Mouse (Mus musculus) forelimb bud, embryonic 11.5 days (tissue): Measurements from ENCODE around the gene Golph3l.
A peak's percentile ranks its signal among the peaks of the same experiment; 100 is the strongest.

Experiments used
- DNase-seq: peaks from one replicate; pipeline ENCODE4 v3.0.0-alpha.2; 2012; ENCODE audit warnings: low read depth, low spot score

The Golph3l gene

GRCm38 (mm10) chr3:95655437-95655836 is 66.7 kb downstream of the Golph3l start:
- DNase-seq: no peak

GRCm38 (mm10) chr3:95657108-95657507 is 68.4 kb downstream of the Golph3l start:
- no peak for DNase-seq

DNA sequence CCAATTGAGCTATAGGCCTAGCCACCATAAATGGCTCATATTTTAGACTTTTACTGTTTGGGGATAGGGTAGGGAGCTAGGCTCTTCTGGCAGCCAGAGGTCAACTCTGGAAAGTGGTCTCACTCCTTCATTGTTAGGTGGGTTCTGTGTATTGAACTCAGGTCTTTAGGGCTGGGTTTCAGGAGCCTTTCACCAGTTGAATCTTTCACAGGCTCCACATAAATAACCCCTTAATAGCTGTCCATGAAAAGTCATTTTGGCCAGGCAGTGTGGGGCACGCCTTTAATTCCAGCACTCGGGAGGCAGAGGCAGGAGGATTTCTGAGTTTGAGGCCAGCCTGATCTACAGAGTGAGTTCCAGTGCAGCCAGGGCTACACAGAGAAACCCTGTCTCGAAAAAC is 69.0 kb downstream of the Golph3l start:
- no peak for DNase-seq

GRCm38 (mm10) chr3:95658236-95658867 is 69.6 kb downstream of the Golph3l start, which contains the start of gene Mcl1:
Gene Mcl1 (plus strand): TSS chr3:95658788.
- peak; percentile 93 for DNase-seq

DNA sequence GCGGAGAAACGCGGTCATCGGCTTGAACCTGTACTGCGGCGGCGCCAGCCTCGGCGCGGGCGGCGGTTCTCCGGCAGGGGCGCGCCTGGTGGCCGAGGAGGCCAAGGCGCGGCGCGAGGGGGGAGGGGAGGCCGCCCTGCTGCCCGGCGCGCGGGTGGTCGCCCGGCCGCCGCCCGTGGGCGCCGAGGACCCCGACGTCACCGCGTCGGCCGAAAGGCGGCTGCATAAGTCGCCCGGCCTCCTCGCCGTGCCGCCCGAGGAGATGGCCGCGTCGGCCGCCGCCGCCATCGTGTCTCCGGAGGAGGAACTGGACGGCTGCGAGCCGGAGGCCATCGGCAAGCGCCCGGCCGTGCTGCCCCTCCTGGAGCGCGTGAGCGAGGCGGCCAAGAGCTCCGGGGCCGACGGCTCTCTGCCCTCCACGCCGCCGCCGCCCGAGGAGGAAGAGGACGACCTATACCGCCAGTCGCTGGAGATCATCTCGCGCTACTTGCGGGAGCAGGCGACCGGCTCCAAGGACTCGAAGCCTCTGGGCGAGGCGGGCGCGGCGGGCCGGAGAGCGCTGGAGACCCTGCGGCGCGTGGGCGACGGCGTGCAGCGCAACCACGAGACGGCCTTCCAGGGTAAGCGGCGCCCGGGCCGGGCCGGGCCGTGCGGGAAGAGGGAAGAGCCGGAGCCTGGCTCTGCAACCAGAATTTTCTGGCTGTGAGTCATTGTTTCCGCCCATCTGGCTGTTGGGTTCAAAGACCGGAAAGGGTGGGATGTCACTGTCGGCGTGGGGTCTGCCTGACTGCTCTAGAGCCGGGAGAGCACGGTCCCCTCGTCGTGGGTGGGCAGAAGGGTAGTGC is 70.4 kb downstream of the Golph3l start:
- peak; percentile 80 for DNase-seq

GRCm38 (mm10) chr3:95659948-95660347 is 71.2 kb downstream of the Golph3l start:
- DNase-seq: no peak

GRCm38 (mm10) chr3:95660788-95661478 is 72.2 kb downstream of the Golph3l start:
- no peak for DNase-seq

DNA sequence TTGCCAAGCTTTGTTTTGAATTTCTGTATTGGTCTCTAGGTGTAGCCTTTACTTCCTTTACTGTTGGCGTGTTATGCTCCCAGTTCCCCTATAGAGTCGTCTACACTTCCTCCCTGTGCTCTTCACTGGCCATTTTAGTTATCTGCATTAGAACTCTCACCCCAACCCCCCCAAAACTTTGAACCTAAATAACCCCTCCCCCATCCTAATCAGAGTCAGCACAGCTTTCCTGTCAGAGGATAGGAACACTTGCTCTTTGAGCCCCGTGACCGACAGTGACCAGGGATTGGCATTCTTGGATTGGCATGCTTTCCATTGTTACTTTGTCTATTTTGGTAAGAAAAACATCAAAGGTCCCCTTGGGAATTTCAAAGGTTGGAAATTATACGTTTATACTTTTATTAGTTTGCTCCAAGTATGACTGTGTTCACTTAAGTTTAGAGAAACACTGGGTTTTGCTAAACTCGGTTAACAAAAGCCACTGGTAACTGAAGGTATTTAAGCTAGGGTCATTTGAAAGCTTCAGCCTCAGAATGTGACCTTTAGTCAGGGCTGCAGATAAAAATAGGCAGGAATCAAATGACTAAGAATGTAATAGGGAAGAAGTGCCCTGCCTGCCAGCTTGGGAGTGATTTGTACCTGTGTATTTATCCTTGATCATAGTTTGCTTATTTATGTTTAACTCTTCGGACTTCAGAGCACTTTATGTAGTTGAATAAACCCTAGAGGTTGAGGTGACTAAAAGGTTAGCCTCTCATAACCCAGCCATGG is 73.4 kb downstream of the Golph3l start:
- no peak for DNase-seq

GRCm38 (mm10) chr3:95662724-95663449 is 74.2 kb downstream of the Golph3l start:
- no peak for DNase-seq

DNA sequence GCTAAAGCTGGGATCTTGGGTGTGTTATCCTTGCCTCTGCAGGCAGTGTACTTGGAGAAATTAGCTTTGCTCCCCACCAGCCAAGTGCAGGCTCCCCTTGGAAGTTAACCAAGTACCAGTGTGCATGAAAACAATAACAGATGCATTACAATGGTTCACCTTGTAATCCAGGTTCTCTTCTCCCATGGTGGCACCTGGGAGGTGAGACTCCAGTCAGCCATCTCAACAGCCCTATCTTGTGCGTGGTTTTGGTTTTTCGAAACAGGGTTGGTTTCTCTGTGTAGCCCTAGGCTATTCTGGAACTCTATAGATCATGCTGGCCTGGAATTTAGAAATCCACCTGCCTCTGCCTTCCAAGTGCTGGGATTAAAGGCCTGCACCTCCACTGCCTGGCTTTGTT is 74.8 kb downstream of the Golph3l start:
- no peak for DNase-seq

DNA sequence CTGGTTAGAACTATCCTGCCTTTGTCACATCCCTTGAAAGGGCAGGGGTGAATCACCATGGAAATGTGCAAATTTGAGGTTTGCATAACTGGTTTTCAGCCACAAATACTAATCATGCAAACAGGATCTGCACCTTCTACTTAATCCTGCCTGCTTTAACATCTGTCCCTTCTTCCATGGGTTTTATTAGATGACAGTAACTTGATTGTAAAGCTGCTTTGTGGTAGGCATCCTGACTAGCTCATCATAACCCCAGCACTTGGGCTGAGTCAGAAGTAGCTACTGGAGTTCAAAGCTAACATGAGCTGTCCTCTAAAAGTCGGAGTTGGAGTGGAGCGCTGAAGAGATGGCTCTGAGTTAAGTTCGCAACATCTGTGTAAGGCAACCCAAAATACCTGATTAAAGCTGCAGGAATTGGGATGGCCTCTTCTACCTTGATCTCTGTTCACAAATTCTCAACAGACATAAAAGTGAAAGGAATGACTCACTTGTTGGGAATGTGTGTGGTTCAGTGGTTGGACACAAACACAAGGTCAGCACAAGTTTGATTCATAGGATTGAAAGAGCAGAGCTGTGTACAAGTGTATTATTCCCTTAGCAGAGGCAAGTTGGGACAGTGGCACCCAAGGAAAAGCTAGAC is 75.4 kb downstream of the Golph3l start:
- no peak for DNase-seq

DNA sequence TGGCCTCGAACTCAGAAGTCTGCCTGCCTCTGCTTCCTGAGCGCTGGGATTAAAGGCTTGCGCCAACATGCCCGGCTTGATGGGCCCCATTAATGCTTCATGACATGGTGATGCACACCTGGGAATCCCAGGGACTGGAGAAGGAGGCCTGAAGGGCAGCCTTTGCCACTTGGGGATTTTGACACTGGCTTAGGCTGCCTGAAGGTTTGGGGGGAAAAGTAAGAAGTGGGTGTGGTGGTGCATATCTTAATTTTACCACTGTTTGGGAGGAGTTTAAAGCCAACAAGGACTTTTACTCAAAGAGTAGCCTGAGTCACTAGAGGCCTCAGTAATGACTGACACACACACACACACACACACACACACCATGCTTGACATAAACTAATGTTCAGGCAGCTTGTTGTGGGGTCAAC is 76.2 kb downstream of the Golph3l start:
- DNase-seq: no peak

GRCm38 (mm10) chr3:95666124-95666844 is 77.5 kb downstream of the Golph3l start:
- DNase-seq: no peak

DNA sequence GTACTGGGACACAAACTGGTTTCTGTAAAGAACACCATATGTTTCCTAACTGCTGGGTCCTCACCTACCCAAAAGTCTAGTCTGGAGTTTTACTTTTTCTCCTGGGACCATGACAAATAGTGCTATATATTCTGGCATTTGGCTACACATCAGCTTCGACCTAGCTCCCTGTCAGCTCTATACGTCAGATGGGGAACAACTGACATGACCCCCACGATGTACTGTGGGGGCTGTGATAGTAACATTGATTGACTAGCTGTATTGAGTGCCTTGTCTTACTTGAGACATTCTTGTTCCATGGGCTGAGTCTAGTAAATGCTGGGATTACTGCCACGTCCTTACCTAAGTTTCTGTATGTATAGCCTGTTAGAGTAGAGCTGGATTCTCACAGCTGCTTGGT is 78.8 kb downstream of the Golph3l start:
- no peak for DNase-seq

DNA sequence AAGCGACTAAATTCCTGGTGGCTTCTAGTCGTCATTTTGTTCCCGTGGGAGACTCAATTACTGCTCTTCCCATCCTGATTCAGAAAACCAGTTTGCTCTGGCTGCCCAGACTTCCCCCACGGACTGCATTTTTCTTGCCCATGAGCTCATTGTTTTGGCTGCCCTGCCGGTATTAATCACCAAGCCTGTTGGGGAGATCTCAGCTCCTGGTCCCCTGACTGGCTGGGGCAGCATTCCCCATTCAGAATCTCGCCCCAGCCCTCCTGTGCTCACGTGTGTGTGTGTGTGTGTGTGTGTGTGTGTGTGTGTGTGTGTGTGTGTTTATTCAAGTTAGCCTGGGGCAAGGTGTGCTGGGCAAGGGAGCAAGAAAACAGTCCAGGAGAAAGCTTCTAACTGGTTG is 79.3 kb downstream of the Golph3l start:
- DNase-seq: no peak
